ENCODE assay signal across 20 mouse cellular contexts in the genomic region with DNA sequence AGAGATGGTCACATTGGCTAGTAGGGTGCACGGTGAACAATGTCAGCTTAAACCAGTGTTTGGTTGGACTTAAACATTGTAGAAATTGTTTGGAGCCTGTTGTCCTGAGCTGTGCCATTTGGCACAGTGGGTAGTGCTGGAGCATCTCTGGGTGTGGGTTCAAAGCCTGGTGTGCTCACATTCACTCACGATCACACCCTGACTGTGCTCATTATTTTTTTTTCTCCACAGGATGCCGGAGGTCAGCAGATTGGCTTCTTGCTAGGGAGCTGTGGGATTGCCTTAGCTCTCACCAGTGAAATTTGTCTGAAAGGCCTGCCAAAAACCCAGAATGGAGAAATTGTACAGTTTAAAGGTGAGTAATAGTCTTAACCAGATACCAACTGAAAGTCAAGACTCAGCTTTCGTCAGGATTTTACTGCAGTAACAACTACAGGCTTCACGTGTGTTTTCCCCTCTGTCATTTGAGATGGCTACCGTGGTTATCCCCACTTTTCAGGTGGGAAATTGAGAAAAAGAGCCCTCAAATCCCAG.
DNase-seq lines count a peak whose midpoint lies in the region; ATAC-seq lines count a peak whose summit lies in the region.
"Had no signal": no experiment of that assay in that cellular context is flagged by ENCODE, and none has a peak within 500 bp of the region (broad histone marks: within the 10 kb centered on the region; RNA-seq: fewer than 3 reads in every experiment).

No protein-coding gene starts in this region.

- ATAC-seq in megakaryocyte progenitor cell, adult 5-6 weeks (replicated peaks; ENCODE audit: poor library complexity): no peak
- ATAC-seq: activated CD4-positive, CD25-positive, alpha-beta regulatory T cell, adult 4 months; CD4-positive, CD25-positive, alpha-beta regulatory T cell, adult 4 months; forebrain, embryonic 14.5 days; hindbrain, postnatal 0 days; intestine, embryonic 15.5 days had no signal

- peak; percentile 23 for DNase-seq in NIH3T3 (ENCODE audit: low read depth)
- peak; percentile 51 for DNase-seq in cerebellum, adult 11 months
- DNase-seq in cerebellum, adult 9-10 months: peak; percentile 80
- DNase-seq in cerebellum, postnatal 36 days: peak; percentile 43 to 66
- no peak for DNase-seq in right cerebral cortex, postnatal 25 days
- DNase-seq in spleen, postnatal 14 days (ENCODE audit: low spot score in 2 of 2): no peak
- DNase-seq: adrenal gland, adult 8-10 months; gastrocnemius, postnatal 25 days; heart, adult 11 months; kidney, adult 2 months; kidney, postnatal 36 days; left cerebral cortex, postnatal 4 days; right cerebral cortex, adult 18-20 months; thymus, postnatal 25 days had no signal

Comparison
In these comparisons a context has a peak if more than half of its experiments do, and no peak if none do; other contexts are left out.
1. DNase-seq: peak in NIH3T3 (single experiment), cerebellum, adult 11 months (single experiment), cerebellum, adult 9-10 months (single experiment) and cerebellum, postnatal 36 days (2 of 2); none in right cerebral cortex, postnatal 25 days (single experiment) and spleen, postnatal 14 days (0 of 2).